Mouse (Mus musculus) thymus, adult 2 months (tissue): Measurements from ENCODE around the gene Gna13. TPM values are rescaled to one million over a fixed set of nuclear protein-coding genes. Genes with fewer than 3 reads are reported as not detected.

Experiments
- DNase-seq: peaks from one replicate; pipeline ENCODE4 v3.0.0; 2021
- H3K27ac ChIP-seq: fragments of 200-500 bp; 2 replicates; pipeline ENCODE4 v1.5.1; 2012; ENCODE audit warnings: low read length, control low read depth; ENCODE audit not compliant: control insufficient read depth, insufficient read depth
- H3K27me3 ChIP-seq: fragments of 200-500 bp; 2 replicates; pipeline ENCODE4 v1.6.1; 2012; ENCODE audit warnings: mild to moderate bottlenecking, low read length, moderate library complexity, mixed read lengths; ENCODE audit not compliant: control insufficient read depth, insufficient read depth
- H3K36me3 ChIP-seq: fragments of 200-500 bp; 2 replicates; pipeline ENCODE4 v1.6.1; 2012; ENCODE audit warnings: mild to moderate bottlenecking, low read length, moderate library complexity; ENCODE audit not compliant: control insufficient read depth, insufficient read depth
- H3K4me1 ChIP-seq: fragments of 200-500 bp; replicated peaks from 2 replicates; pipeline ENCODE4 v1.6.1; 2012; ENCODE audit warnings: low read length; ENCODE audit not compliant: control insufficient read depth, insufficient read depth
- H3K4me3 ChIP-seq: fragments of 200-500 bp; 2 replicates; pipeline ENCODE4 v1.5.1; 2012; ENCODE audit warnings: mild to moderate bottlenecking, low read length, control low read depth, moderate library complexity; ENCODE audit not compliant: control insufficient read depth, insufficient read depth
- CTCF ChIP-seq: fragments of 200-500 bp; IDR thresholded peaks from 2 replicates; pipeline ENCODE4 v1.5.1; 2012; ENCODE audit warnings: mild to moderate bottlenecking, control low read depth, low read length, moderate library complexity, borderline replicate concordance; ENCODE audit not compliant: control insufficient read depth, poor library complexity, insufficient read depth; ENCODE audit errors: extremely low read depth
- POLR2A ChIP-seq: fragments of 200-500 bp; IDR thresholded peaks from 2 replicates; pipeline ENCODE4 v1.6.1; 2012; ENCODE audit warnings: mild to moderate bottlenecking, low read length, control low read depth, moderate library complexity; ENCODE audit not compliant: control insufficient read depth, poor library complexity, insufficient read depth; ENCODE audit errors: extremely low read depth
- WGBS: fragments of 180-500 bp; shearing (Covaris S2); methylation state at CpG from one replicate; pipeline ENCODE4 v1.1.7; 2018; 5-methylcytosine and 5-hydroxymethylcytosine counted together
- polyA plus RNA-seq: library from polyadenylated mRNA; depleted of rRNA; stranded (reverse); fragments of >200 nt; gene quantifications from 2 replicates; pipeline ENCODE4 v1.2.3, GENCODE M21; 2012

Gene Gna13
- polyA plus RNA-seq, 1 experiment: 49.6 TPM

GRCm38 (mm10) chr11:109425392-109426271, 63.0 kb downstream of the Gna13 start, which contains the start of gene Amz2:
Amz2 (plus strand) TSS chr11:109425946.
- H3K4me1 ChIP-seq: peaks cover 11% of the 10 kb centered on the region
- H3K4me3 ChIP-seq: peak within 1 kb of the TSS; percentile 54
- peaks cover 10% of the 10 kb centered on the region; the same call in 1 of the 2 replicates for H3K36me3 ChIP-seq
- WGBS: under 1% methylated on average over 65 of the region's 65 CpGs
- H3K27ac ChIP-seq: peak within 1 kb of the TSS; percentile 65
- TF ChIP-seq POLR2A (peak; percentile 87), CTCF (peak; percentile 91)
- peak; percentile 99 for DNase-seq
- no peaks in the 10 kb centered on the region for H3K27me3 ChIP-seq

DNA sequence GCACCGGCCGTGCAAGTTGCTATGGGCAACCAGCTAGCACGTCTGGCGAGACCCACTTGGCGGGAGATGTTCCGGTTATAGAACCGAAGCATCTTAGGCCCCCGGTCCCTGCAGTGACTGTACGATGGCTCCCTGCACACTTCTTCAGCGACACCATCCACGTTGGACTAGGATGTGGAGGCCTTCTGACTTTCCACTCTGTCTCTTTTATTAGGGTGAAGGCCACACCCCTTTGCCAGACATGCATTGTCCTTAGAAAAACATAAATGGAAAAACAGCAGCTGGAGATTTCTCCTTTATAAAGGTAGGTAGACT, 63.6 kb downstream of the Gna13 start:
- Histone ChIP-seq H3K4me3 (peak overlapping the region; percentile 54), H3K4me1 (peaks cover 10% of the 10 kb centered on the region), H3K27me3 (no peaks in the 10 kb centered on the region), H3K27ac (peak overlapping the region; percentile 65), H3K36me3 (peaks cover 12% of the 10 kb centered on the region; the same call in 1 of the 2 replicates)
- TF ChIP-seq CTCF (no peak), POLR2A (no peak)
- no peak for DNase-seq
- WGBS: under 1% methylated on average over 11 of the region's 11 CpGs

DNA sequence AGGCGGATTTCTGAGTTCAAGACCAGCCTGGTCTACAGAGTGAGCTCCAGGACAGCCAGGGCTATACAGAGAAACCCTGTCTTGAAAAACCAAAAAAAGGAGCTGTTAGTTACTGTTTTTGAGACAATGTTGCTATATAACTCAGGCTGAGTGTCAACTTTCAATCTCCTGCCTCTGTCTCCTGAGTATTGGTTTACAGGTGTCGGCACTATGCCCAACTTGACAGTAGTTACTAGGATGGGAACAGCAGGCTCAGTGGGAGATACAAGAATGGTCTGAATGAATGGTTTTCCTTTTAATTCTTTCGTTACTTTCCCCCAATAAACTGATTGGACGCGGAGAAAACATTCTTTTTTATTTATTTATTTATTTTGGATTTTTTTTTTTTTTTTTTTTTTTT, 64.7 kb downstream of the Gna13 start:
- no peak overlapping the region for H3K27ac ChIP-seq
- TF ChIP-seq CTCF (no peak), POLR2A (no peak)
- DNase-seq: no peak
- WGBS: 97% methylated on average over 5 of the region's 5 CpGs
- H3K36me3 ChIP-seq: peaks cover 12% of the 10 kb centered on the region; the same call in 1 of the 2 replicates
- peaks cover 18% of the 10 kb centered on the region for H3K4me1 ChIP-seq
- no peaks in the 10 kb centered on the region for H3K27me3 ChIP-seq
- H3K4me3 ChIP-seq: no peak overlapping the region

GRCm38 (mm10) chr11:109434233-109434798, 71.7 kb downstream of the Gna13 start:
- no peaks in the 10 kb centered on the region for H3K27me3 ChIP-seq
- WGBS: 85% methylated on average over 16 of the region's 16 CpGs
- H3K4me1 ChIP-seq: peaks cover 30% of the 10 kb centered on the region
- no peak overlapping the region for H3K4me3 ChIP-seq
- peaks cover 17% of the 10 kb centered on the region; the same call in 1 of the 2 replicates for H3K36me3 ChIP-seq
- TF ChIP-seq CTCF: no peak
- no peak for TF ChIP-seq POLR2A
- DNase-seq: no peak
- H3K27ac ChIP-seq: no peak overlapping the region

DNA sequence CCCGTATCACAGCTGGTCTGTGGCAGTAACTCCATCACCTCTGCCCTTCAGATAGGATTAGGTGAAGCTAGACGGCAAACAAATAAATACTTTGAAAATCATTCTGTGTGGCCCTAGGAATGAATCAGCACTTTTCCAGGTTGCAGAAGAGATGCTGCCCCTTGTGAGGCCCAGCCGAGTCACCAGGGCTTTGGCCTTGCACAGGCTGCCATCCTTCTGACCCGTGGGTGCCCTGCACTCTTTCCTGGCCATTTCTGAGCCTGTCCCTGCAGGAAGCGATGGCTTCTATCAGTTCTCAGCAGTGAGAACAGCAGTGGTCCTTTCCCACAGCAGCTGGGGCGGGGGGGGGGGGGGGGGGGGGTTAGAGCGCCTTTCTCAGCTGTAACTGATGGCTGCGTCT, 74.3 kb downstream of the Gna13 start:
- no peak overlapping the region for H3K4me3 ChIP-seq
- 59% methylated on average over 8 of the region's 8 CpGs for WGBS
- no peaks in the 10 kb centered on the region for H3K27me3 ChIP-seq
- H3K36me3 ChIP-seq: peaks cover 5% of the 10 kb centered on the region; the same call in 1 of the 2 replicates
- H3K27ac ChIP-seq: no peak overlapping the region
- peaks cover 34% of the 10 kb centered on the region for H3K4me1 ChIP-seq
- TF ChIP-seq POLR2A (no peak), CTCF (no peak)
- no peak for DNase-seq

GRCm38 (mm10) chr11:109439209-109439608, 76.6 kb downstream of the Gna13 start:
- no peaks in the 10 kb centered on the region for H3K27me3 ChIP-seq
- H3K4me1 ChIP-seq: peaks cover 17% of the 10 kb centered on the region
- no peak overlapping the region for H3K27ac ChIP-seq
- TF ChIP-seq CTCF (no peak), POLR2A (no peak)
- H3K4me3 ChIP-seq: no peak overlapping the region
- 55% methylated on average over 5 of the region's 5 CpGs for WGBS
- H3K36me3 ChIP-seq: peaks cover 5% of the 10 kb centered on the region; the same call in 1 of the 2 replicates
- DNase-seq: no peak
